Mouse (Mus musculus) adrenal gland, postnatal 4 days (tissue): ENCODE data around the gene Mbd4. TPM values are rescaled to one million over a fixed set of nuclear protein-coding genes. Genes with fewer than 3 reads are reported as not detected.
"Not testable (repeated sequence)": the region's sequence is repeated elsewhere in the genome, so short reads cannot be mapped to it uniquely, and the experiment has no call there.

Experiments used
- DNase-seq, 2 experiments: peaks; one replicate each; pipeline ENCODE4 v3.0.0; 2021 to 2022; ENCODE audit warnings: low spot score in 2 of 2, mixed read lengths in 2 of 2
- long read RNA-seq, 2 experiments: library from polyadenylated mRNA; stranded (forward); transcript quantifications; one replicate each; pipeline ENCODE4 v2.0.0; 2021
- total RNA-seq, 2 experiments: library from RNA; stranded (reverse); gene quantifications; 2 replicates each; pipeline ENCODE4 v1.2.3; 2021

The Mbd4 gene
- 1 to 10 TPM; 7.5 to 8.1 TPM for total RNA-seq
- long read RNA-seq, experiment 1, partial matches to known transcripts, result 0 of 6 reads
- long read RNA-seq, experiment 1, other reads (novel, unspliced or antisense), result 6 of 6 reads
- long read RNA-seq, experiment 2, partial matches to known transcripts, result 1 of 8 reads
- long read RNA-seq, experiment 2, other reads (novel, unspliced or antisense), result 4 of 8 reads

- peak; percentile 78 to 96 for DNase-seq
Observed at GRCm38 (mm10) chr6:115853091-115853813, at the start of gene Mbd4, which contains the start of gene Ift122. Gene Mbd4 (minus strand): TSS chr6:115853371. Gene Ift122 (plus strand): TSS chr6:115853470.

DNA sequence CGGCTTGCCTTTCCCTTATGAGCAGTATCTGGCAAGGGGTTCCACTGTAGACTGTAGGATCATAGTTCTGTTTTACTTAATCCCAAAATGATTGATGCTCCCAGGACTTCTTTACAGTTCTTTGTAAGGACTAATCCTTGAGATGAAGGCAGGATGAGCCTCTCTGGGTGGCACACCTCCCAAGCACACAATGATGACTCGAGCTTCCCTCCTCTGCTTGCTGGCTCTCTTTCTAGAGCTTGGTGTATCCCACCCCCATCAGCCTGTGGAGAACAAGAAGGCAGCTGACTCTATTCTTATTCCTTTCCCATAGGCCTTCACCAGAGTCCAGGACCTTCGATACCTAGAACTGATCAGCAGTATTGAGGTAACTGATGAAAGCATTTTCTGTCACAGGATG, 49.4 kb upstream of the Mbd4 start:
- no peak for DNase-seq

DNA sequence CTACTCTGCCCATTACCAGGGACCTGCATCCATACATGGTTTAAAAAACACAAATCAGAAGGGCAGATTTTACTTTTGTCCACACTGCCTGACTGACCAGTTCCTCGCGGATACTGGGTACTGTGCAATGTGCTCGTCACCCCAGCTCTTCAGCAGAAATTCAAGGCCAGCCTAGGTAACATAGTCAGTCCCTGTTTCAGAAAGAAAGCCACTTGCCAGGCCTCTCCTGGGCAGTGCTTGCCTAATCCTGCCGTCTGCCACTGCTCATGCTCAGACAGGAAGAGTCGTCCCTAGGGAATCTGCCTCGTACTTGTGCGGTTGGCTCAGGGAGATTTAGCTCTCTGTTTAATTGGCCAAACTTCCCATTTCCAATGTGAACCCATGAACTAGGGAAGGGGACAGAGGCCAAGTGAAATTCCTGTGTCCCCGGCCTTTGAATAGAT, 48.3 kb upstream of the Mbd4 start:
- DNase-seq, result no peak

DNA sequence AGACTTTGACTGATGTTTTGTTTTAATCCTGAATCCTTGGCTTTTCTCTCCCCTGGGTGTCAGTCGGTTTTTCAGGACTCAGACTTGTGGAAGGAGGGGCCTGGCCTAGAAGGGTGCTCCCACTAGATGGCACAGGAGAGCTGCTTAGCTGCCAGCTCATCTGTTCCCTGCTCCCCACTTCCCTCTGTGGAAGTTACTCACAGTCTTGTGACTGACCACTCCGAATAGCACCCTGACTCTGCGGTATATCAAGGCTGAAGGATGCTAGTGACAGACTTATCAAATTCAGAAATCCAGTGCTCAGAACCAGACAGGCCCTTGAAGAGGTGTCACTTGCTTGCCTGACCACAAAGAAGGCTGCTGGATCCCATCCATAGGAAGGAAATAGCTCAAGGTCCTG, 47.9 kb upstream of the Mbd4 start:
- DNase-seq, result peak; percentile 47 to 55

GRCm38 (mm10) chr6:115897926-115898520, 44.9 kb upstream of the Mbd4 start:
- no peak for DNase-seq

GRCm38 (mm10) chr6:115897117-115897516, 43.9 kb upstream of the Mbd4 start:
- no peak for DNase-seq

GRCm38 (mm10) chr6:115896346-115896745, 43.2 kb upstream of the Mbd4 start:
- DNase-seq, result no peak

GRCm38 (mm10) chr6:115892363-115892762, 39.2 kb upstream of the Mbd4 start:
- no peak for DNase-seq

GRCm38 (mm10) chr6:115891497-115892061, 38.4 kb upstream of the Mbd4 start:
- no peak for DNase-seq

DNA sequence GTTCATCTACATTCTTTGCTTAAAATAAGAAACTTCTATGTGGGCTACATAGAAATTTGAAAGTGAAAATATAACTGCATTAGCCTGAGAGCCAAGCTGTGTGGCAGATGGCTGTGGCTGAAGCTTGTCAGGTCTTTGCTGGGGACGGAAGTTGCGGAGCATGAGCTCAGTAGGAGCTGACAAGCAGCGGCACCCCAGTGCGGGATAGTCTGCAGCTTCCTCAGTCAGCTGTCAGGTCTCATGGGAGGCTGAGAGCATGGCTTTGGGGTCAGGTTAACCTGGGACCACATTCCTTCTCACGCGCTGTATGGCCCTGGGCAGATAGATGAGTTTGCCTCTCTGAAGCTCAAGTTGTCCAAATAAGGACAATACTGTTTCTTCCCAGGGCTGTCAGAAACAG, 37.9 kb upstream of the Mbd4 start:
- DNase-seq, result no peak

DNA sequence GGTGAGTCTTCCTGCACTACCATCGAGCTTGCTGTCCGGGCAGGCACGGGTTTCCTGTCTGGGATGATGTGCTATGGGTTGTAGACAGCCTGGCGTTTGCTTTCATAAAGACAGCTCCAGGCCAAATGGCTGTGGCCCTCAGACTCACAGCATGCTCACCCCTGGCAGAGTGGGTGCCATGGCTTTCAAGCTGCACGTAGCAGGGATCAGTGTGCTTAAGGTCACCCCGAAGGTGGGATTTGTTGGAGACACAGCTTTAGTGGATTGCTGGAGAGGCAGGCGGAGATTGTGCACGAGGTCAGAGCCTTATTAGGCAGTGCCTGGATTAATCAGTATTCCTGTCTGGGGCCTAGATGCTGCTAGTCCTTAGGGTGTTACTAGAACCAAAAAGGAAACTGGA, 37.4 kb upstream of the Mbd4 start:
- DNase-seq, result no peak

DNA sequence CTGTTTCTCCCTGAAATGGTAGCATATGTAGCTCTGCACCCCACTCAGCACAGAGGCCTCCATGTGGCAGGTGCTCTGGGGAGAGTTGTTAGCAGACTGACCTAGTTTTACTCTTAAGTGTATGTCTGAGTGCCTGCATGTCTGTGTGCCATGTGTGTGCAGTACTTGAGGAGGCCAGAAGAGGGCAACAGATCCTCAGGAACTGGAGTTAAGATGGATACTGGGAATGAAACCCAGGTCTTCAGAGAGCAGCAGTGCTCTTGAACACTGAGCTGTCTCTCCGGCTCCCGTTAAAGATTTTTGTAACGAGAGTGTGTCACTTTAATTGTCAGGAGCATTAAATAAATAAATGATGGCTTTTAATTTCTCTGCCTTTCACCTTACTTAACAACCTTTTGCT, 35.1 kb upstream of the Mbd4 start:
- no peak for DNase-seq

DNA sequence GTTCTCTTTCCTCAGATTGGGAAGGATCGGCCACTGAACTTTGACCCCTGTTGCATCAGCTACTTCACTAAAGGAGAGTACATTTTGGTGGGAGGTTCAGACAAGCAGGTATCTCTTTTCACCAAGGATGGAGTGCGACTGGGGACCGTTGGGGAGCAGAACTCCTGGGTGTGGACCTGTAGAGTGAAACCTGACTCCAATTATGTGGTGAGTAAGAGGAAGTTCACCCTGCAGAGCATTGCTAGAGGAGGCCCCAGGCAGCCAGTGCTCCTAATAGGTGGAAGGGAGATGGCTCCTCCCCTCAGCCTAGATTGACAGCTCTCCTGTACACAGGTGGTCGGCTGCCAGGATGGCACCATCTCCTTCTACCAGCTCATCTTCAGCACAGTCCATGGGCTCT, 33.7 kb upstream of the Mbd4 start:
- no peak for DNase-seq

DNA sequence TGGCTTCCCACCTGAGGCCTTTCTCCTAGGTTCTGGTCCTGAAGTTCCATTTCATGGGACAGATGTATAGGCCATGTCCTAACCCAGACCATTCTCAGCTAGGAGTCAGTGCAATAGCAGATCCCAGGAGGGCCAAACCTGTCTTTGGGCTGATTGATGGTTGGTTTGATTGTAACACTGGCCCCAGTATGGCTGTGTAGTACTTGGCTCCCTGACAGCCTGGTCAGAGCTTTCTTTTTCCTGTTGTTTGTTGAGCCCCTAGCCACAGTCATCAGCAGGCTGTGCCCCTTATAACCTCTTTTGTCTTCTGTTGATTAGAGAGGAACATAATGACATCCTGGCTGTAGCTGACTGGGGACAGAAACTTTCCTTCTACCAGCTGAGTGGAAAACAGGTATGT, 30.8 kb upstream of the Mbd4 start:
- no peak for DNase-seq

- no peak for DNase-seq
Observed at GRCm38 (mm10) chr6:115880751-115881150, 27.6 kb upstream of the Mbd4 start.

- DNase-seq, result no peak
Observed at GRCm38 (mm10) chr6:115879736-115880135, 26.6 kb upstream of the Mbd4 start.

GRCm38 (mm10) chr6:115878694-115879093, 25.5 kb upstream of the Mbd4 start:
- no peak for DNase-seq

DNA sequence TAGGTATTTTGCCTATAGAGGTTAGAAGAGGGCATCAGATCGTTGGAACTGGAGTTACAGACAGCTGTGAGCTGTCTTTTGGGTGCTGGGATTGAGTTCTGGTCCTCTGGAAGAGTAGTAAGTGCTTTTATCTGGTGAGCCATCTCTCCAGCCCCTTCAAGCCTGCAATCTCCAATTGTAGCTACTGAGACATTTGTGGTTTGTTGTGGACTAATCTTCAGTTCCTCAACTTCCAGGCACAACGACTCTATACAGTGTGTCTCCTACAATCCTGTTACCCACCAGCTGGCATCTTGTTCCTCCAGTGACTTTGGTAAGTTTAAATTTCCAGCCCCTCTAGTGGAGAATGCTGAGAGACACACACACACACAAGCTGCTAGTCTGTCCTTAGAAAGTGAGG, 24.1 kb upstream of the Mbd4 start:
- DNase-seq, result no peak

DNA sequence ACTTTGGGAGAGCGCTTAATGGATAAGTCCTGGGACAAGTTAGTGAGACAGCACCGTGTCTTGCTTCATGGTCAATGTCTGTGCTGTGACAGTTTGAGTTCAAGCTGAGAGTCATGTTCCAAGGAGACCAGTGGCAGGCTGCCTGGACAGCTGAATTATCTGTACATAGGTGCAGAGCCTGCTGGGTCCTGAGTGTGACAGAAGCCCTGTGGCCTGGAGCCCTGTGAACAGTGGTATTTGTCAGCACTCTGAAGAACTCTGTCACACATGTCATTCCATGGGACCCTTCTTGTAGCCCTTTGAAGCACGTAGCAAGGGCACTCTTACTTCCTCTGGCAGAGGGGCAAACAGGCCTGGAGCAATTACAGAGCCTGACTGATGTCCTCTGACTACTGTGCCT, 18.1 kb upstream of the Mbd4 start:
- DNase-seq, result not testable (repeated sequence)

DNA sequence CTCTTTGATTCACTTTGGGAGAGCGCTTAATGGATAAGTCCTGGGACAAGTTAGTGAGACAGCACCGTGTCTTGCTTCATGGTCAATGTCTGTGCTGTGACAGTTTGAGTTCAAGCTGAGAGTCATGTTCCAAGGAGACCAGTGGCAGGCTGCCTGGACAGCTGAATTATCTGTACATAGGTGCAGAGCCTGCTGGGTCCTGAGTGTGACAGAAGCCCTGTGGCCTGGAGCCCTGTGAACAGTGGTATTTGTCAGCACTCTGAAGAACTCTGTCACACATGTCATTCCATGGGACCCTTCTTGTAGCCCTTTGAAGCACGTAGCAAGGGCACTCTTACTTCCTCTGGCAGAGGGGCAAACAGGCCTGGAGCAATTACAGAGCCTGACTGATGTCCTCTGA, 14.0 kb upstream of the Mbd4 start:
- DNase-seq, result not testable (repeated sequence)

GRCm38 (mm10) chr6:115865246-115865645, 12.1 kb upstream of the Mbd4 start:
- DNase-seq, result no peak

DNA sequence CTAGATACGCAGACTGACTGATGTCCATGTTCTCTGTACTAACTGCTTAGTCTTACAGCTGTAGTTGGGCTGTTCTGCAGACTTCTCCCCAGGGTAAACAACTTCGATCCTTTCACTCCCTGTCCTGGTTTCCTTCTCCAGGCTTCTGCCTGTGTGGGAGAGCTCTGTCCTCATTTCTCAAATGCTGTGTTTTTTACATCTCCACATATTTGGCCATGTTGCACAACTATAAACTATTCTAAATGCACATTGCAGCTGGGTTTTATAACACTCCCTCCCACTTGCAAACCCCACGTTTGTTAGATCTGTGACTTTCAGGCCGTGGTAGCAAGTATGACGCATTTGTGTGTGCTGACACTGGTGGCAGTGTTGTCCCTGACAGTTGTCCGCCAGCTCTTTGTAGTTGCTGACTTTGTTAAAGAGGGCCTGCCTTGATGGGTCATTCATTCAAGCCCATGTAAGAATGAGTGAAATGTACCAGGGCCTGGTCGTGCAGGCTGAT, 10.2 kb upstream of the Mbd4 start:
- DNase-seq, result no peak
